Mouse (Mus musculus) olfactory bulb, adult 2 months (tissue): ENCODE results near the gene Lta.

Source experiments
- CTCF ChIP-seq: fragments of 200-500 bp; IDR thresholded peaks from 2 replicates; pipeline ENCODE4 v1.5.1; 2012; ENCODE audit warnings: low read depth, mild to moderate bottlenecking, low read length, moderate library complexity; ENCODE audit not compliant: insufficient read depth
- POLR2A ChIP-seq: fragments of 200-500 bp; IDR thresholded peaks from 2 replicates; pipeline ENCODE4 v1.6.1; 2012; ENCODE audit warnings: mild to moderate bottlenecking, low read depth, low read length, moderate library complexity; ENCODE audit not compliant: insufficient read depth

- TF ChIP-seq CTCF (peak; percentile 45; the same call in 1 of the 2 replicates), POLR2A (no peak)
Measured at GRCm38 (mm10) chr17:35254241-35255098, 49.3 kb upstream of the Lta start.
